Mouse (Mus musculus): ENCODE measurements at regions not wholly inside any gene's neighbourhood (a gene's known extent, or its start where the extent isn't known, plus 50 kb on each side); places are given as distances from the start of the nearest gene placed in this dataset.

DNA sequence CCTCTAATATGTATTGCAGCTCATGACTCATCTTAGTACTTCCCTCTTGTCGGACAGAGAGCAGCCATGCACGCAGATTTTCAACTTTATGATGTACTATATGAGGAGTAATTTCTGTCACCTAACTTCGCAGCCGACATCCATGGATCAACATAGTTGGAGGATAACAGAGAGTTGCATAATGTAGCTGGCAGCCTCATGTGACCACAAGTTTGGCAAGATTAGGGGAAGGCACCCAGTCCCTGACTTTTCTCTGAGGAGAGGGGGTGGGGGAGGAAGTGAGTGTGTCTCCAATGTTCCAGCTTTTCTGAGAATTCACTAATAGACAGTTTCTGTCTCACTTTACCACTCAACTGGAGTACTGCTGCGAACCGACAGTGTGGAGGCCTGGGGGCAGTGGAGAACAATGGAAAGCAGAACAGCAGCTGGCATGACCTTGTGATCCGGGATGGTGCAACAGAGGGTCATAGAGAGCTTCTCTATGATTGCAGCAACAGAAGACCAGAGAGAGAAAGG, 424.0 kb downstream of the Ptprc start:
- DNase-seq (ENCODE audit: low spot score in 2 of 2) = no peak

DNA sequence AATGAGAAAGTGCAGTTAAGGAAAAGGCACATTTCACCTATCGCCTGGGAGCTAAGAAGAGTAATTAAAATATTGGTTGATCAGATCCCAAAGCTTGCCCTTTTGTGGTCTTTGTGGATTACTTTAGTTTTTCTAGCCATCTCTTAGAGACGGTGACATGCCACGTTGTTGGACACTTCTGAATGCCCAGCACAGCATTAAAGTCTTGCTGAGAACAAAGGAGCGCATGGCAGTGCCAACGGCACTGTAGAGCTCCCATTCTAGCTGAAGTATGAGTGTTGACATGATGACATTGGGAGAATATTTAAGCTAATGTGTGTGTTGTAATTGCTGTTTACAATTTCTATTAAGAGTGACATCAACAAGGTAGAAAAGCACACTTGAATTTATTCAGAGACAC, 424.6 kb downstream of the Ptprc start:
- DNase-seq (ENCODE audit: low spot score in 2 of 2) = no peak

DNA sequence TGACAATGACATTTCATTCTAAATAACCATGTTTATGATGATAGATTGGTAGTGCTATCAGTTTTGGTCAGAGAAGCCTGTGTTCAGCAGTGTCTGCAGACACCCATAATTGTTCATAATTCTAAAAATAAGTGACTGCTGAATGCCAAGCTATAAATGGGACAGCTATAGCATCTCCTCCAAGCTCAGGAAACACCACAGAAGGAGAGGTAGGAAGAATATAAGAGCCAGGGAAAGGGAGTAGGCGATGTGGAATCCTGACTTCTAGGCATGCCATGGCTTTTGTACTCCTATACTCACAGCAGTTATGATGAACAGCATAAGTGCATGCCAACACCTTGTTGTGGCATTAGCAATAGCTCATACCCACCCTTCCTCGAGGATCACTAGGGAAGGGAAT, 429.4 kb downstream of the Ptprc start:
- DNase-seq (ENCODE audit: low spot score in 2 of 2) = no peak

DNA sequence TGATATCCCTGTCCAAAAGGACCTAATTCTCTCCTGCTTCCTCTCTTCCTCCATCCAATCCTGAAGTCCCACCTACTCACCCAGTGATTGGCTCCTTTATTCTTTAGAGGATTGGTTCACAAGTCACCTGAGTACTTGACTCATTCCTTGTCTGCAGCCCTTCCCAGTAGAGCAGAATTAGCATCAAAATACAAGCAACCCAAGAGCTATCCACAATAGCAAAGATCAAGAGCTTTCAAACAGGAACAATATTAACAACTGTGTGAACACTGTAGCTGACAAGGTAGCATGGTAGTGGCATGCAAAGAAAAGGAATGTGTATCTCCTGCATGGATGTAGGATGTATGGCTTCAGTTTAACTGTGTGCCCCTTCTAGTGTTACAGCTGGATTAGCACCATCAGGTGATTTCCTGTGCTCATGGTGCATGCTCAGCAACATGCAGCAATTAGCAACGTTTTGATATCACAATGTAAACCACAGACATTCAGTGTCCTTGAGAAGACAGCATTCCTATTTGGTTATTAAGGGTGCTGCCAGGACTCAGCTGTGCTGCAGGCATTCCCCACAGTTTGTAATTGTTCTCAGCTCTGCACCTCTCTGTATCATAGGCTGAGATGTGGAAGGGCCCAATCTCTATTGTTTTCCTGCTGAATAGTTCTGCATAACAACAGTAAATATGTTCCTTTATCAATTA, 437.2 kb downstream of the Ptprc start:
- DNase-seq (ENCODE audit: low spot score in 2 of 2) = no peak

DNA sequence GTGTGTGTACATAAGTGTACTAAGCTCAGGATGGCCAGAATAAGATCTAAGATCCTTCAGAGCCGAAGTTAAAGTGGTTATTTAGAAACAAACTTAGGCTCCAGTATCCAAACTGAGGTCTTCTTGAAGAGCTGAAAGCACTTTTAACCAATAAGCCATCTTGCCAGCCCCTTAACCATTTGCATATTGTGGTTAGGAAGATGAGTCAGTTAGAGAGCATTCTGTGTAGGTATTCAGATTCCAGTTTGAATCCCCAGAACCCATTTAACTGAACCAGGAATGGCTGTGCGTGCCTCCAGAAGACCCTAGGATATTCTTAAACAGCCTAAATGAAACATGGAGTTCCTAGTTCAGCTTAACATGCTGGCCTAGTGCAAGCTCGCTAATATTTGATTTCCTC, 471.6 kb downstream of the Ptprc start:
- no peak for DNase-seq (ENCODE audit: low spot score in 2 of 2)

DNA sequence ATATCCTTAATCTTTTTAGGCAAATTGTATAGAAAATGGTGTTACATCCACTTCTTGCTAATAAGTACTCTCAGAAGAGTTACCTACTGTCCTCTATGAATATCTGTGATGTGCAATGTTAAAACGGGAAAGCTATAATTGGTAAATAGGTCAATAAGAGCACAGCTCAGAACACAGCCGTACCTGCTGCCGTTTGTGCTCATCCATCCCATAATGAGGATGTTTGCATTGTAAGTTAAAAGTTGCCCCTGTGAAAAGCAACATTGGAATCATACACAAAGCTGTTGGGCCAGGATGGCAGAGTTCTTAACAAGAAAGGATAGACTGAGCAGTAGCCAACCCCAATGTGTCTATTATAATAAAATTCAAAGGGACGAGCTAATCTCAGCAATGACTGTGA, 476.6 kb downstream of the Ptprc start:
- no peak for DNase-seq (ENCODE audit: low spot score in 2 of 2)

DNA sequence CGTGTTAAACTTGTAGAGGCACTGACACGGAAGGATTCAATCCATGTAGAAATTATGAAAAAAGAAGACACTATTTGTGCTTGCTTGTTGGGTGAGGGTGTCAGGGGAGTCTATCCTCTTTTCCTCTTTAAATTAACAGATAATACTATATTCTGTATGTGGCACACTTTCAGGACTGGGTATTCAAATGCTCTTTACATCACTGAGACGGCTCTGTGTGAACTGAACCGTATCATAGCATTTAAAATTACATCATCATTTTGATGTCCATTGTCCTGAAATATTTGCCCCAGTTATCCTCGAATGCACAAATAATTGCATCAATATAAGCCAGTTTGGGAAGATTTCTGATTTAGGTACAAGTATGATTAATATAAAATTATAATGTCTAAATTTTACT, 478.2 kb downstream of the Ptprc start:
- no peak for DNase-seq (ENCODE audit: low spot score in 2 of 2)

DNA sequence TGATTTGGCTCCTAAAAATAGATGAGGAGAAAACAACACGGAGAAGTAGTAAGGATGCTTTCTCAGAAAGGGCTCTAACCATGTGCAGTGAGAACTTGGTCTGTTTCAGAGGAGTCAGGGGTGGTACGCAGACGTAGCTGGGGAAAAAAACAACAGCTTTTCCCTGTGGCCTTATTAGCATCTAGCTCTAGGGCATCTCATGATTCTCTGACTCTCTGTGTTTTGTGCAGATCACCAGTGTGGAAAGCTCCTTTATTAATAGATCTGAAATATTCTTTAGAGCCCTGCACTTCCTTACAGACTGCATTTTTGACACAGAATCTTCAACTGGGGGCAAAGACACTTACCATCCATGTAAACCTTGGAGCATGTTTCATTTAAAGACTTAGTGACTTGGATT, 478.7 kb downstream of the Ptprc start:
- no peak for DNase-seq (ENCODE audit: low spot score in 2 of 2)

DNA sequence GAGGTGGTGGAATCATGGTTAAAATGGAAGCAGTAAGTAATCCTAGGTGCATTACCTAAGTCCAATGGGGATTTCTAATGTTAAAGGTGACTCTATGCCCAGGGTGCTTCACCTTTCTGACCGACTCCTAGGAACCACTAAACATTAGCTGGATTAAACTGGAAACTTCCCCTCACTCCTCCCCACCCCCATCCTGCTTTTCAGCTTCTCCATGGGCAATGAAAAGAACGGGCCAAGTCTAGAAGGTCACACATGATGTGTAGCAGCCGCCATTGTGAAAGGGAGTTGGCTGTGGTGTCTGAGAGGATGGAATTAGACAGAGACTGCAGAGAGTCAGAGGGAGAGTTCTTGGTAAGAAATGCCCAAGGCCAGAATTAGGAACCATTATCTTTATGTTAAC, 479.8 kb downstream of the Ptprc start:
- DNase-seq (ENCODE audit: low spot score in 2 of 2) = no peak

DNA sequence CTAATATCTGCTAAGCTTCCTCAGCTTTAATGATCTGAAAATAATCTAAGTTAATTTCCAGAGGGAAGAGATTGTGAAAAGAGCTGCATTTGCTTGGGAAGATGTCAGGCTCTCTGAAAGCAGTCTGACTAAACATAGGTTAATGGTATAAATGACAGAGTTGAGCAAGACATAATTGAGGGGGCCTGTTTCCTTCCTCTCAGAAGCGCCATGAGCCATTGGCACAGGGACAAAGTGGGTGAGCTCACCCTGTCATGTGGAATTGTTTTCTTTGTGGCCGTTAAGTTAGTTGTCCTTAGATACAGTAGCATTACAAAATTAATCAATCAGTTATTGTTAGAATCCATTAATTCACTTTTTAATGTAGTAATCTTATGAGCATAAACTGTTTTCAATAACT, 483.0 kb downstream of the Ptprc start:
- no peak for DNase-seq (ENCODE audit: low spot score in 2 of 2)

DNA sequence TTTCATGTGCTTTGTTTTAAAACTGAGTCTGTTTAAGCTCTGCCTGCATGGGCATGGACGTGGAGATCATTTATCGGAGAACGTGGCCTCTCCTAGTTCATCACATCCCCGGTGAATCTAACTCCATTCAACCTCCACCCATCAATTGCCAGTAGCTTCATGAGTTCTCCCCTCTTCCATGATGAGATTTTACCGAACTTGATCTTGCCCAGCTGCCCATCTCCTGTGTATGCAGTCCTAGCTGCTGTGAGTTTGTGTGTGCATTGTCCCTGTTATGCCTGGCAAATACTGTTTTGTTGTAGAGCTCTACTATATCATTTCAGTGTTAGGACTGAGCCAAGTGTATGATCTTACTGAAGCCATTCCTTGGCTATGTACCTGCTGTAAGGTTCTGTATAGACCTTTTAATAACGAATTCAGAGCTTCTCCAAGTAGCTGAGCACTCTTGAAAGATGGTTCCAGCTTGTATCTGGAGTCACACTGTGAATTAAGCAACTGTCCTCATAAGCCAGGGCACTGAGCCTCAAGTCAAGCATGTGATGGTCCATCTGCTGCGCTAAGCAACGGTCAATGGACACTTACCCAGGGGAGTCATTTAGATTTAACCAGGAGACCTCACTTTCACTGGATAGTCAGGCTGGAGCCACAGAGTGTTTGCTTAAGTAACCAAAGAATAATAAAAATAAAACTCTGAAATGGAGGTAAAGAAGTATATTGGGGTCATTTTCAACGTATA, 484.5 kb downstream of the Ptprc start:
- DNase-seq (ENCODE audit: low spot score in 2 of 2) = no peak

DNA sequence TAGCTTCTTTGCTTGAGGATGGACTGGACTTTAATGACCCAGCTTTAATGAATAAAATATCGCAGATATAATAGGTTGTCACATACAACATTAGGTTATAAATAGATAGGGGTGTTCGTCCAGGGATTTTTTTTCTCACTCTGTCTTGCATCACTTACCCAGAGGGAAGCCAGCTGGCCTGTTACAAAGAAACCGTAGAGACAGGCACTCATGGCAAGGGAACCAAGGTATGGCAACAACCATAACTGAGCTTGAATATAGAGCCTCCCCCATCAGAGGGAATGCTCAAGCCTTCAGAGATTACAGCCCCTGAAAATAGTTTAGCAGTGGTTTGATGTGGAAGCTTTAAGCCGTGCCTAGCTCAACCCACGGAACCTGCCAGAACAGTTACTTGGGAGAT, 504.9 kb downstream of the Ptprc start:
- no peak for DNase-seq (ENCODE audit: low spot score in 2 of 2)

DNA sequence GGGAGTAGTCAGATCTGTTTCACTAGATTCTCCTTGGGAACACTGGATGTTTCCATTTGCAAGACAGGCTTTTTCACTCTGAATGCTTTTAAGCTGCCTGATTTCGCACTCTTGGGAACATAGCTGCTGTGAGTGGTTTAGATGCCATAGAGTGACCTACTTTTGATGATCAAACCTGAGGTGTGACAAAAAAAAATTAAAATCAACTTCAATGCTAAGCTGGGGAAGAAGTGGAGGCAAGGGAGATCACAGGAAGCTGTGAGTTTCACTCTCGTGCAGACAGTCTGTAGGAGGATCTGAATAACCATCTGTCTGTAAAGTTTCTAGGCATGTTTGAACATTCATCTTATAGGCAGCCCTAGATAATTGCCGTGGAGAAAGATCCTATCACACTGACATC, 505.7 kb downstream of the Ptprc start:
- DNase-seq (ENCODE audit: low spot score in 2 of 2) = no peak

DNA sequence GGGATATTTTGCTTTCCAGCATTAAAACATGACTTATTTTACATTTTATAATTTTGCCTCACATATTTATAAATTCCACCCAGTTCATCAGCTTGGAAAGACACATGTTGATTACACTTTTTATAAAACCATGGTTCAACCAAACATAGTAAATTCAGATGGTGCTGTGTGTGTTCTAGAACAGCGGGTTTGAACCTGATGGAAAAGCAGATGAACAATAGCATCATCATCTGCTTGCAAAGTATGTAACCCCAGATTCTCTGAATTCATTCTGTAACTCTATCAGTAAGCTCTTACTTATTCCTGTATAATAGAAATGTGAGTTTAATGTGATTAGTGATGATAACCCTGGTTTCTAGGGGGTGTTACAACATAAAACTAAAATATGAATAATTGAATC, 517.4 kb downstream of the Ptprc start:
- no peak for DNase-seq (ENCODE audit: low spot score in 2 of 2)

DNA sequence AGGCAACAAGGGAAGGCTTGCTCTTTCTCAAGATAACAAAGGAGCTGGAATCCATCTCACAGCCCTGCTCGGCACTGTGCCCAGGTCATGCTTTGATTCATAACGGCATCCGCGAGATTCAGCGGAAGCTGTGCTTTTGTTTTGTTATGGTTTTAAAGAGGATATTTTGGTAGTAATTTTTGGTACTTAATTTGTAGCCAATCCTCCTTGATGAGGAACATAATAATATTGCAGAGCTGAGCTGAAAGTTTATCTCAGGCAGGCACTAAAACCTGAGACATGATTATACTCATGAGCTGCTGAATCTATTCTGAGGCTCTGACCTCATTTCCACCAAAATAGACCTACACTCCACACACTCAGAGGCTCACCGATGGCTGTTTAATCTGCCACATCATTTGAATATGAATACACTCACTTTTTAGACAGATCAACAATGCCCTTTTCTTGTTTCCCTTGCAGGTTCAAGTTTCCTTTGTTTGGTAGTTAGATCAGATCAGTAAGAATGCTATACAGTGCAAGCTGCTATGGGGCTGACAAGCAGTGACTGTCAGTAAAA, 518.5 kb downstream of the Ptprc start:
- DNase-seq (ENCODE audit: low spot score in 2 of 2) = no peak

DNA sequence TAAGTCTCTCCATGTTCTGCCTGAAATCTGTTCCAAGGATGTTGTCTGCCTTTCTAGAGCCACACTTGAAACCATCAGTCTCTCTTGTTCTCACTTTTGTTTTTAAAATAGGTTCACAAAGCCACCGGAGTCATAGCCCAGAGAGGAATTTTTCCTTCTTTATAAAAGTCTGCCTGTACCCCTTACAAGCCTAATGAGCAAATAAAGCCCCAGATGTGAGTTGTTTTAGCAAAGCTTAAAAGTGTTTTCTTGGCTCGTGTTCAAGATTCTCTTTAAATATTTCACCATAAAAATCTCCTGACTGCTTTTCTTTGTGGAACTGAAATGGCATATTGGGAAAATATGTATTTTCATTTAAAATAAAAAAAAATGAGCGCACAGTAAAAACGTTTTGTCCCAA, 521.3 kb downstream of the Ptprc start:
- no peak for DNase-seq (ENCODE audit: low spot score in 2 of 2)

DNA sequence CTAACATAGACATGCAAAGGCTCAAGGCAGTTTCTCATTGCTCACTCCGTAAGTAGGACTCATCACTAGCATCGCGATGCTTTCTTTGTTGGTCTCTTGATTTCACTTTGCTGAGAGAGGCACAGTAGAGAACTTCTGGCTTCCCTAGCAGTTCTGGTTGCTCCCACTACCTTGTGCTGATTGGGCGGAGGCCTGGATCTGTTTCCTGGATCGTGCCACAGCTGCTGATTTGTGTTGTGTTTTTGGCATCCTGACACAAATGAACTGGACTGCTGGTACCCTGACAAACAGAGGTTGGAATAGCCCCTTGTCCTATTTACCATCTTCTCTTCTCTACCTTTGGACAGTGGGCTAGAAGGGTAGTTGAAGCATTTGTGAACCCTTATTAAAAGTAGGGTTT, 522.0 kb downstream of the Ptprc start:
- no peak for DNase-seq (ENCODE audit: low spot score in 2 of 2)

DNA sequence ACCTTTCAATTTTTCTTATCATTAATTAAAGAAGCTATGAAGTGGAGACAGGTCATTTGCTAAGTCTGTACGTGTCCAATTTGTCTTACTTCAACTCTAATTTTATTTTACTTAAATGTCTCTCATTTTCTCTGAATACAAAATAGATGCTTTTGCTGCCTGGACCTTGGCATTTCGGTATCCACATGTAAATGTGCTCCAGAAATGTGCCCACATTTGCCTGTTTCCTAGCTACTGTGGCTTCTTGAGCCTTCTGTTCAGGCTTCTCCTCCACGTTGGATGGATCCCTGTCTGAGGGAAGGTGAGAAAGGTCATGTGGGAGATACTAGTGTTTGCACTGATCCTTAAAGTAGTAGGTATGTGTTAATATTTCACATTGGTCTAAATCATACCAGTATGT, 524.9 kb downstream of the Ptprc start:
- no peak for DNase-seq (ENCODE audit: low spot score in 2 of 2)

DNA sequence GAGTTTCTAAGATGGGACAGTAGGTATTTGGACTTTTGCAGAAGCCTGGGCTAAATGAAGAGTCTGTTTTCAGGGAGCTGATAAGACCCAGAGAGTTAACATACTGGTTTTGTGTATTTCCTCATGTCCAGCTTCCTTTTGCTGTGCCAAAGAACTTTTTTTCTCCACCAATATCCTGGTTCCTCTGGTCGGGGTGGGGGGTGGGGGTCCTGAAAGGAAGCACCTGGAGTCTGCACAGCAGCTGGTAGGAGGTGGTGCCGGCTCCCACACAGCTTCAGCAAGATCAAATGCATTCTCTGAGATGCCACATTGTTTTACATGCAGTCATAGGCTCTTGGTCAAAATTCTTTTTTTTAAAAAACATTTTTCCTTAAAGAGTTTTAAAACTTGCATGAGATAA, 525.4 kb downstream of the Ptprc start:
- no peak for DNase-seq (ENCODE audit: low spot score in 2 of 2)

DNA sequence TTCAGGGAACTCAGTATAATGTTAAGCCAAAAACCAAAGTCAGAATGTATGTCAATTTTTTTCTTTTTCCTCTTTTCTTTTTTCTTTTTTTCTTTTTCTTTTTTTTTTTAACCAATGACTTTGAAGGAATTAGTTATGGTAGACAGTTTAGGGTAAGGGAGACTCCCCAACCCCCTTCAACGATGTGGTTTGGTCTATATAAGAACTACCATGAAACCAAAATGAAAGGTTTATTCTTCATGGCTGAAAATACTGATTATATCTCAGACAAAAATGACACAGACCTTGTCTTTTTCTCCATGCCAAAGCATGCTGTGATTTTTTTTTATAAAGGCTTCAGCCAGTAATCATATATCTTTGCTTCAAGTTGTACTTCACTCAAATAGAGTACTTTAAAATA, 526.7 kb downstream of the Ptprc start:
- DNase-seq (ENCODE audit: low spot score in 2 of 2) = no peak

DNA sequence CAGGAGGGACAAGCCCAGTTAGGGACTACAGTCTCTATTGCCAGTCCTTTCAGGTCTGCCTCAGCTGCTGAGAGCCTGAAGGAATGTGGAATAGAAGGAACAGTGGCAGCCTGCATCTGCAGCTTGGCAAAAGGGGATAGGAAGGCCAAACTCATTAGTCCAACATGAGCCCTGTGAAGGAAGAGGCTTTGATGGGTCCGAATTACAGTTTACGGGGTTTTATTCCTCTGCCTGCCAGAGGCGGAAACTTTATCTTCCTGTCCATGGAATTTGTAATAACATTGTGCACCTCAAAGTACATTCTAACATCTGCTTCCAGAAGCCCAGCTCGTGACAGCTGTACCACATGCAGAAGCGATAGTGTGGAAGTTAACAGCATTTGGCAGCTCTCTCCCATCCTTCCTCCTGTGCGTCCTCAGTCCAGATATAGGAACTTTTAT, 530.9 kb downstream of the Ptprc start:
- DNase-seq (ENCODE audit: low spot score in 2 of 2) = no peak

DNA sequence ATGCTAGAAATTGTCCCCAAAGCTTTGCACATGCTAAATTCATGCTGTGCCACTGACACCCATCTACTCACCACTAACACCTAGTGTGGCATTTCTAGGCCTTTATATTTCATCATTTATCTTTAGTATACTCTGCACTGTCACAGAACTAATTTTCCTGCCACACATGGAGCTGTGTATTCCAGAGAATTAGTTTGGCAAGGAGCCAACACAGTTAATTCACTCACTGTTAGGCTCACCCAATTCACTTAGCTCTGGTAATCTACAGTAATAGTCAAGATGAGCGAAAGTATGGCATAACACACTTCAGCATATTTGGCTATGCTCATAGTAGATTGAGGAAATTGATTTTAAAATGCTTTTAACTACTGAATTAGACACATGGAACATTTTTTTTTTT, 532.0 kb downstream of the Ptprc start:
- no peak for DNase-seq (ENCODE audit: low spot score in 2 of 2)

DNA sequence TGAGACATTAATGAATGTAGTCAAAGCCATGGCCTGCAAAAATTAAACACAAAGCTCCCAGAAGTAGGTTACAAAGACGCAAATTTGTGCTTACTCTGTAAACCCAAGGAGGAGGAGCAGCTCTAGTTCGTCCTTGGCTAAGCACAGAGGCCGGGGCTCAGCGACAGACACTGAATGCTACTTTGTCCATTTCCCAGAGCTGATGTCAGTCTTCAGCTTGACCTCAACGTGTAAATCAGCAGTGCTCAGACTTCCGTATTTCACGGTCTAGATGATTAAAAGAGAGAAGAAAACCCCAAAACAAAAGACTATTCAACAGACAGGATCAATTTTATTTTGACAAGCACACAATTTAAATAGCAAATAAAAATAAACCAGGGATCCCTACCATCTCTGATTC, 534.7 kb downstream of the Ptprc start:
- no peak for DNase-seq (ENCODE audit: low spot score in 2 of 2)
